Mouse (Mus musculus) CH12.LX (cell line): Measurements from ENCODE around the gene Tacc3. TPM values are rescaled to one million over a fixed set of nuclear protein-coding genes. Genes with fewer than 3 reads are reported as not detected.

Source experiments
- DNase-seq: peaks from one replicate; pipeline ENCODE4 v3.0.0-alpha.2; 2013; ENCODE audit errors: extremely low read depth
- H3K27ac ChIP-seq: 2 replicates; pipeline ENCODE4 v1.5.1; 2012; ENCODE audit warnings: low read depth, mild to moderate bottlenecking, control low read depth, moderate library complexity; ENCODE audit not compliant: insufficient read depth
- H3K27me3 ChIP-seq: replicated peaks from 2 replicates; pipeline ENCODE3; 2012; ENCODE audit warnings: inconsistent platforms
- H3K36me3 ChIP-seq, 2 experiments: replicated peaks in 1 of 2; 2 replicates each; pipeline versions ENCODE3 to v1.6.1; 2012; ENCODE audit warnings: inconsistent platforms in 1 of 2, low read length in 1 of 2, mild to moderate bottlenecking in 1 of 2, mixed read lengths in 1 of 2, moderate library complexity in 1 of 2; ENCODE audit not compliant: control insufficient read depth in 1 of 2, insufficient read depth in 1 of 2
- H3K4me1 ChIP-seq, 2 experiments: 2 replicates each; pipeline ENCODE4 v1.6.1; 2012; ENCODE audit warnings: inconsistent platforms in 1 of 2, moderate library complexity in 1 of 2; ENCODE audit not compliant: insufficient read depth in 2 of 2, control insufficient read depth in 1 of 2
- H3K4me2 ChIP-seq: 2 replicates; pipeline ENCODE4 v1.6.1; 2012; ENCODE audit warnings: low read depth, mild to moderate bottlenecking, control low read depth; ENCODE audit not compliant: poor library complexity, insufficient read depth, severe bottlenecking
- H3K4me3 ChIP-seq, 3 experiments: fragments of 150-350 bp in 1 of 3; sonication (generic) in 1 of 3; replicated peaks in 1 of 3; 2 replicates each; pipeline versions ENCODE3 to v1.5.1; 2011 to 2012; ENCODE audit warnings: low read depth in 2 of 3, low read length in 2 of 3, mild to moderate bottlenecking in 2 of 3, moderate library complexity in 2 of 3, control low read depth in 1 of 3, improper control_type of control experiment in 1 of 3, inconsistent platforms in 1 of 3, mixed read lengths in 1 of 3; ENCODE audit not compliant: poor library complexity in 1 of 3
- H3K79me2 ChIP-seq: replicated peaks from 2 replicates; pipeline ENCODE4 v1.6.1; 2012; ENCODE audit warnings: mild to moderate bottlenecking, moderate library complexity; ENCODE audit not compliant: control insufficient read depth, poor library complexity, insufficient read depth, severe bottlenecking; ENCODE audit errors: extremely low read depth
- H3K9ac ChIP-seq: 2 replicates; pipeline ENCODE4 v1.6.1; 2012; ENCODE audit warnings: low read depth, mild to moderate bottlenecking, control low read depth, moderate library complexity; ENCODE audit not compliant: insufficient read depth
- H3K9me3 ChIP-seq: replicated peaks from 2 replicates; pipeline ENCODE3; 2012; ENCODE audit warnings: low read length, inconsistent platforms, mixed read lengths
- BHLHE40 ChIP-seq: IDR thresholded peaks from 2 replicates; pipeline ENCODE4 v1.6.1; 2011; ENCODE audit warnings: mild to moderate bottlenecking, low read depth, low read length, improper control_type of control experiment
- CHD1 ChIP-seq: IDR thresholded peaks from 2 replicates; pipeline ENCODE4 v1.6.1; 2012; ENCODE audit warnings: low read depth, low read length, improper control_type of control experiment, inconsistent platforms
- CHD2 ChIP-seq: IDR thresholded peaks from 2 replicates; pipeline ENCODE4 v1.6.1; 2011; ENCODE audit warnings: low read length, improper control_type of control experiment
- CTCF ChIP-seq, 2 experiments: IDR thresholded peaks in 1 of 2; conservative IDR thresholded peaks in 1 of 2; 2 replicates each; pipeline ENCODE4 v1.5.1; 2011 to 2012; ENCODE audit warnings: low read depth in 2 of 2, low read length in 2 of 2, improper control_type of control experiment in 1 of 2, inconsistent platforms in 1 of 2, mild to moderate bottlenecking in 1 of 2, moderate library complexity in 1 of 2
- E2F4 ChIP-seq: IDR thresholded peaks from 2 replicates; pipeline ENCODE4 v1.6.1; 2011; ENCODE audit warnings: low read depth, low read length, improper control_type of control experiment; ENCODE audit not compliant: insufficient replicate concordance
- ELF1 ChIP-seq: IDR thresholded peaks from 2 replicates; pipeline ENCODE4 v1.6.1; 2014; ENCODE audit warnings: low read depth, mild to moderate bottlenecking, inconsistent platforms, low read length, improper control_type of control experiment
- EP300 ChIP-seq: IDR thresholded peaks from 2 replicates; pipeline ENCODE4 v1.6.1; 2011; ENCODE audit warnings: low read length, improper control_type of control experiment
- ETS1 ChIP-seq: conservative IDR thresholded peaks from 2 replicates; pipeline ENCODE4 v1.6.1; 2012; ENCODE audit warnings: low read depth, mild to moderate bottlenecking, inconsistent platforms, low read length, improper control_type of control experiment, moderate library complexity
- GABPA ChIP-seq: IDR thresholded peaks from 2 replicates; pipeline ENCODE4 v1.6.1; 2012; ENCODE audit warnings: low read depth, low read length, improper control_type of control experiment, inconsistent platforms; ENCODE audit not compliant: insufficient replicate concordance
- HCFC1 ChIP-seq: IDR thresholded peaks from 2 replicates; pipeline ENCODE4 v1.6.1; 2012; ENCODE audit warnings: low read depth, mild to moderate bottlenecking, inconsistent platforms, low read length, improper control_type of control experiment
- IRF4 ChIP-seq: IDR thresholded peaks from 2 replicates; pipeline ENCODE4 v1.6.1; 2014; ENCODE audit warnings: low read depth, mild to moderate bottlenecking, inconsistent platforms, low read length, improper control_type of control experiment
- JUN ChIP-seq: IDR thresholded peaks from 2 replicates; pipeline ENCODE4 v1.6.1; 2011; ENCODE audit warnings: low read depth, mild to moderate bottlenecking, low read length, improper control_type of control experiment, moderate library complexity; ENCODE audit not compliant: insufficient read depth
- JUND ChIP-seq: conservative IDR thresholded peaks from 2 replicates; pipeline ENCODE4 v1.6.1; 2011; ENCODE audit warnings: low read depth, low read length, improper control_type of control experiment
- KAT2A ChIP-seq: IDR thresholded peaks from 2 replicates; pipeline ENCODE4 v1.6.1; 2012; ENCODE audit warnings: low read length, improper control_type of control experiment, inconsistent platforms; ENCODE audit not compliant: insufficient replicate concordance
- MAFK ChIP-seq: IDR thresholded peaks from 2 replicates; pipeline ENCODE4 v1.6.1; 2011; ENCODE audit warnings: low read length, improper control_type of control experiment; ENCODE audit not compliant: insufficient replicate concordance
- MAX ChIP-seq: IDR thresholded peaks from 2 replicates; pipeline ENCODE4 v1.6.1; 2011; ENCODE audit warnings: low read length, improper control_type of control experiment
- MAZ ChIP-seq: IDR thresholded peaks from 2 replicates; pipeline ENCODE4 v1.6.1; 2012; ENCODE audit warnings: low read depth, mild to moderate bottlenecking, inconsistent platforms, low read length, improper control_type of control experiment, moderate library complexity
- MEF2A ChIP-seq: IDR thresholded peaks from 2 replicates; pipeline ENCODE4 v1.6.1; 2014; ENCODE audit warnings: low read depth, mild to moderate bottlenecking, inconsistent platforms, low read length, improper control_type of control experiment, borderline replicate concordance
- MXI1 ChIP-seq: IDR thresholded peaks from 2 replicates; pipeline ENCODE4 v1.6.1; 2011; ENCODE audit warnings: mild to moderate bottlenecking, low read depth, low read length, improper control_type of control experiment
- MYC ChIP-seq: IDR thresholded peaks from 2 replicates; pipeline ENCODE4 v1.6.1; 2011; ENCODE audit warnings: low read depth, mild to moderate bottlenecking, improper control_type of control experiment, low read length
- NELFE ChIP-seq: IDR thresholded peaks from 2 replicates; pipeline ENCODE4 v1.6.1; 2011; ENCODE audit warnings: low read depth, low read length, improper control_type of control experiment
- NRF1 ChIP-seq: IDR thresholded peaks from 2 replicates; pipeline ENCODE4 v1.6.1; 2014; ENCODE audit warnings: low read depth, mild to moderate bottlenecking, inconsistent platforms, low read length, improper control_type of control experiment, moderate library complexity
- POLR2A ChIP-seq: IDR thresholded peaks from 2 replicates; pipeline ENCODE4 v1.6.1; 2011; ENCODE audit warnings: low read depth, mild to moderate bottlenecking, improper control_type of control experiment, low read length
- POLR2AphosphoS2 ChIP-seq: IDR thresholded peaks from 2 replicates; pipeline ENCODE4 v1.6.1; 2011; ENCODE audit warnings: low read depth, low read length, improper control_type of control experiment
- RAD21 ChIP-seq: IDR thresholded peaks from 2 replicates; pipeline ENCODE4 v1.6.1; 2011; ENCODE audit warnings: low read depth, mild to moderate bottlenecking, low read length, improper control_type of control experiment, moderate library complexity
- RCOR1 ChIP-seq: conservative IDR thresholded peaks from 2 replicates; pipeline ENCODE4 v1.6.1; 2012; ENCODE audit warnings: low read depth, mild to moderate bottlenecking, inconsistent platforms, low read length, improper control_type of control experiment
- SIN3A ChIP-seq: IDR thresholded peaks from 2 replicates; pipeline ENCODE4 v1.6.1; 2012; ENCODE audit warnings: low read length, improper control_type of control experiment, inconsistent platforms
- TBP ChIP-seq: conservative IDR thresholded peaks from 2 replicates; pipeline ENCODE4 v1.6.1; 2011; ENCODE audit warnings: low read depth, low read length, improper control_type of control experiment
- TCF12 ChIP-seq: IDR thresholded peaks from 2 replicates; pipeline ENCODE4 v1.6.1; 2014; ENCODE audit warnings: low read depth, mild to moderate bottlenecking, inconsistent platforms, low read length, improper control_type of control experiment
- UBTF ChIP-seq: IDR thresholded peaks from 2 replicates; pipeline ENCODE4 v1.6.1; 2012; ENCODE audit warnings: low read depth, mild to moderate bottlenecking, inconsistent platforms, low read length, improper control_type of control experiment, moderate library complexity
- USF1 ChIP-seq: IDR thresholded peaks from 2 replicates; pipeline ENCODE4 v1.6.1; 2014; ENCODE audit warnings: low read depth, mild to moderate bottlenecking, inconsistent platforms, low read length, improper control_type of control experiment
- USF2 ChIP-seq: conservative IDR thresholded peaks from 2 replicates; pipeline ENCODE4 v1.6.1; 2011; ENCODE audit warnings: low read depth, low read length, improper control_type of control experiment
- ZKSCAN1 ChIP-seq: IDR thresholded peaks from 2 replicates; pipeline ENCODE4 v1.6.1; 2012; ENCODE audit warnings: low read depth, inconsistent platforms, low read length, improper control_type of control experiment, borderline replicate concordance
- ZMIZ1 ChIP-seq: IDR thresholded peaks from 2 replicates; pipeline ENCODE4 v1.6.1; 2012; ENCODE audit warnings: low read depth, mild to moderate bottlenecking, inconsistent platforms, low read length, improper control_type of control experiment
- ZNF384 ChIP-seq: IDR thresholded peaks from 2 replicates; pipeline ENCODE4 v1.6.1; 2012; ENCODE audit warnings: low read depth, low read length, improper control_type of control experiment, inconsistent platforms
- dilution Hi-C: fragments of 300-500 bp; cut with MboI; formaldehyde crosslinking; loops from 2 replicates; pipeline ENCODE4 v1.14.3; 2020; ENCODE audit warnings: low sequenced_read_pairs; ENCODE audit not compliant: extremely low pct_unique_long_range_greater_than_20kb, extremely low pct_ligation_motif_present
- in situ Hi-C: fragments of 300-500 bp; cut with MboI; formaldehyde crosslinking; loops from 3 replicates; pipeline ENCODE4 v1.14.3; 2019; ENCODE audit warnings: low sequenced_read_pairs, low pct_ligation_motif_present, low pct_unique_long_range_greater_than_20kb, mixed read lengths
- polyA plus RNA-seq: library from polyadenylated mRNA; unstranded; fragments of >175 nt; gene quantifications from 2 replicates; pipeline ENCODE4 v1.2.1, GENCODE M21; 2012; ENCODE audit warnings: low read depth; ENCODE audit not compliant: insufficient read length
- total RNA-seq, 2 experiments: library from RNA; depleted of rRNA; stranded (reverse); fragments of 300-350 nt in 1 of 2; fragments of >200 nt in 1 of 2; gene quantifications; 2 replicates each; pipeline ENCODE4 v1.2.3; 2012 to 2014

Gene Tacc3
- total RNA-seq (2012; rRNA removed) (89.4 and 110 TPM in 2 replicates), total RNA-seq (2014; rRNA removed) (186 and 202 TPM in 2 replicates), polyA plus RNA-seq (160 and 175 TPM in 2 replicates)

GRCm38 (mm10) chr5:33657787-33658663 lies at the start of gene Tacc3, which contains the start of gene Tmem129:
Tacc3 (plus strand) TSS chr5:33658128.
Tmem129 (minus strand) TSS chr5:33658416.
- Histone ChIP-seq H3K36me3 (peaks cover 39 to 58% of the 10 kb centered on the region in 2 experiments), H3K27me3 (no peaks in the 10 kb centered on the region), H3K4me2 (peak within 1 kb of the TSS; percentile 84), H3K27ac (peak within 1 kb of the TSS; percentile 87), H3K9ac (peak within 1 kb of the TSS; percentile 98), H3K79me2 (peaks cover 45% of the 10 kb centered on the region), H3K4me1 (peaks cover 16 to 59% of the 10 kb centered on the region in 2 experiments), H3K4me3 (peak within 1 kb of the TSS; percentile 65 to 95 (median 92)), H3K9me3 (no peaks in the 10 kb centered on the region)
- TF ChIP-seq CHD2 (peak; percentile 98), MYC (no peak; the same call in 1 of the 2 replicates), IRF4 (0 out of 2 replicates have a peak, but pooled peaks have one; percentile 34), ETS1 (no peak), ELF1 (peak; percentile 95), ZNF384 (no peak), ZKSCAN1 (no peak), USF2 (no peak), MAFK (no peak), MAZ (peak; percentile 74; the same call in 1 of the 2 replicates), HCFC1 (peak; percentile 83), CTCF (conservative IDR thresholded peaks at IDR 0.05 in 1 of 2, IDR thresholded peaks at IDR 0.05 in 1 of 2; ENCODE audit: low read depth in 2 of 2, low read length in 2 of 2) (no peak), MXI1 (peak; percentile 82; the same call in 1 of the 2 replicates), KAT2A (peak; percentile 91; the same call in 1 of the 2 replicates), MAX (no peak), JUND (no peak), RAD21 (no peak), CHD1 (no peak), UBTF (no peak; the same call in 1 of the 2 replicates), E2F4 (peak; percentile 91; the same call in 1 of the 2 replicates), BHLHE40 (no peak), EP300 (no peak), SIN3A (peak; percentile 97), MEF2A (peak; percentile 77), POLR2AphosphoS2 (peak; percentile 79; the same call in 1 of the 2 replicates), POLR2A (peak; percentile 91), ZMIZ1 (peak; percentile 38), TBP (peak; percentile 51), RCOR1 (no peak; the same call in 1 of the 2 replicates), JUN (no peak), TCF12 (peak; percentile 39), USF1 (no peak), NELFE (peak; percentile 82), NRF1 (peak; percentile 62), GABPA (peak; percentile 39; the same call in 1 of the 2 replicates)
- in situ Hi-C loops: no loop called here
- dilution Hi-C loops: no loop called here
- peak; percentile 98 for DNase-seq
